Mouse (Mus musculus): ENCODE measurements at regions not wholly inside any gene's neighbourhood (a gene's known extent, or its start where the extent isn't known, plus 50 kb on each side); places are given as distances from the start of the nearest gene placed in this dataset.

GRCm38 (mm10) chr5:44416844-44417589 lies 190.6 kb upstream of the Tapt1 start:
- in situ Hi-C loops (cut with MboI; ENCODE audit: unreplicated experiment in 2 of 2), result no loop called here

DNA sequence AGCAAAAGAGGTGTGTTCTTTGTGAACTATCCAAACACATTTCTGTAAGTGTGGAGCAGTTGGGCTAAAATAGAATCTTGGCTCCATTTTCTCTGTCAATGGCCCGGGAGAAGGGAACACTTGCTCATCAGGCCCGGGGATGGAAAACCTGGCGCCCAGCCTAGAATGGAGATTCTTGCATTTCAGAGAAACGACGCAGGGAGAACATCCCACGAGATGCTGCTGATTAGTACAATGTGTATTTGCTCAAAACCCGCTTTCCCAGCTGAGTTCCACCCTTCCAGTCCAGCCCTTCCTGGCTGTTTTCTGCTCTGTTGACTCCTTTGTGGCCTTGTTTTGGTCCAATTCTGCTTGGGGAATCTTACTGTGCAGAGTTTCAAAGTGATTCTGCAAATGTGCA lies 188.0 kb upstream of the Tapt1 start:
- in situ Hi-C loops (cut with MboI; ENCODE audit: unreplicated experiment in 2 of 2), result no loop called here

- in situ Hi-C loops (cut with MboI; ENCODE audit: unreplicated experiment in 2 of 2), result no loop called here
Measured at GRCm38 (mm10) chr5:44403300-44403699, 176.9 kb upstream of the Tapt1 start.

GRCm38 (mm10) chr5:44400573-44401332 lies 174.3 kb upstream of the Tapt1 start:
- in situ Hi-C loops (cut with MboI; ENCODE audit: unreplicated experiment in 2 of 2), result no loop called here

DNA sequence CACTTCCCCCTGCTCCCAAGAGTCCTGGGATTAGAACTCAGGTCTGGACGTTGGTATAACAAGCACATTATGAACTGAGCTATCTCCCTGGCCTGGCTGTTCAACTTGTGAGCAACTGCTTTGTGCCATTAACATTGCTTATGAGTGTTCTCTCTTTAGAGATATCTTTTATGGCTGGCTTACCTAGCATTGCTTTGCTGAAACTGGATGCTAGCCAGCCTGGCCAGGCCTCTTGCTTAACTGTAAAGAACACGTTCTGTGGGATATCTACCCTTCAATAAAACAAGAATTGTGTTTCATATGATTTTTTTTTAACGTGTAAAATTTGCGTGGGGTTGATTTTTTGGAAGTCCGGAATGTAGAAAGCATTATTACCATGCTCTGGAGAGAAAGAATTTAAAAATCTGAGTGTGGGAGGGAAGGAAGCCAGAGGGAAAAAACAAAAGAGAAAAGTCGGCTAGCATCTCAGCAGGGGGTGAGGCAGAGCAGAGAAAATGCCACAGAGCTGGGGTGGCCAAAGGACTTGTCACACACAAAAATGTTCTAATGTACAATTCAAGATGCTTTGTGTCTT lies 160.9 kb upstream of the Tapt1 start:
- in situ Hi-C loops (cut with MboI; ENCODE audit: unreplicated experiment in 2 of 2), result no loop called here

GRCm38 (mm10) chr5:44386176-44386575 lies 159.8 kb upstream of the Tapt1 start:
- in situ Hi-C loops (cut with MboI; ENCODE audit: unreplicated experiment in 2 of 2), result no loop called here

DNA sequence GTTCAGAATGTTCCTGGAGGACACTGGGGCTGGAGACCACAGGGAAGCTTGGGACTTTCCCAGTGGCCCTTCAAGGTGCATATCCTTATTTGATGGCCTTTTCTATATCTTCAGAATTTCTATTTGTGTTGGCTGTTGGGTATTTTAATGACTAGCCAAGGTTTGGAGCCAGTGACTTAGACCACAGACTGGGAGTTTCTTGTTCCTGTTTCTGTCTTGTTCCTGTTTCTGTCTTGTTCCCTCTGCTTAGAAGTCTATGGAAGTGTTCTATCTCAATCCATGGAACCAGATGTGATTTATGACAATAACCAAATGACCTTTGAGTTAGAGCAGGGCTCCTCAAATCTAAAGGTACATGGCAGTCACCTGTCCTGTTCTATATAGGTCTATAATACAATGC lies 156.6 kb upstream of the Tapt1 start:
- in situ Hi-C loops (cut with MboI; ENCODE audit: unreplicated experiment in 2 of 2), result no loop called here

DNA sequence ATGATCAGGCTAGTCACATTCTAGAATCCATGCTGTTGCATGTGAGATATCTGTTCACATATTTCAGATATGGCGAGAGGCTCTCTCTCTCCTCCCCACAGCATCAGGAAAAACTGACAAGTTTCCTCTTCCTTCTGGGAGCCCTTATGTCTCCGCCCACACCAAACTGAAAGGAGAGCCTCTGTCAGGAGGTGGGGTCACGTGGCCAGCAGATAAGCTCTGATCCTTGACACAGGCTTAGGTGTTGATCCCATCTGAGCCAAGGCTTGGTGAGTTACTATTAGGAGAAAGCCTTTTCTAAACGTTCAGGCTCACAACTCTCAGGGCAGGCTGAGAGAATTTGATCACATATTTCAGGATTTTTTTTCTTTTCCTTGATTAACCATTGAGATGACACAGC lies 143.6 kb upstream of the Tapt1 start:
- in situ Hi-C loops (cut with MboI; ENCODE audit: unreplicated experiment in 2 of 2), result no loop called here

GRCm38 (mm10) chr5:44352324-44352723 lies 125.9 kb upstream of the Tapt1 start:
- in situ Hi-C loops (cut with MboI; ENCODE audit: unreplicated experiment in 2 of 2), result no loop called here

DNA sequence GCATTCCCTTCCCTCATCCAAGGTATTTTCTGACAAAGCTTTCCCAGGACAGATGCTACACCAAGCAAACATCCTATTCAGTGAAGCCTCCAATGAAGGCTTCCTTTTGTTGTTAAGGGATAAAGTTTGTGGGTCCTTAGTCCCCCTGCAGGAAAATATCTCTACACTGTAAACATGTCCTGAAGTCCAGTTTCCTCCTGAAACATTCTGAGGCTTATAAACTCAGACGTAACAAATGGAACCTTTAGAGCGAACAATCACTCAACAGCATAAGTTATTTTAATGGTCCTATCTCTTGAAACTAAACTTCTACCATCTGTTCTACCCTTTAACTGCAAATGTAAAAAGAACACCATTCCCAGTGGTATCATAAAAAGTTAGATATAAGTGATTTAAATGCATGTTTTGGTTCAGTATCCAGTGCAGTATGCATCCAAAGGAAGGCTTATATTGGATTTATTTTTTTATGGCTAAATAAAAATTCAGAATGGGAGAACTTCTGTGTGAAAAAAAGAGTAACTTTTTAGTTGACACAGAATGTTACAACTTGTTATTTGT lies 115.1 kb upstream of the Tapt1 start:
- in situ Hi-C loops (cut with MboI; ENCODE audit: unreplicated experiment in 2 of 2), result no loop called here

DNA sequence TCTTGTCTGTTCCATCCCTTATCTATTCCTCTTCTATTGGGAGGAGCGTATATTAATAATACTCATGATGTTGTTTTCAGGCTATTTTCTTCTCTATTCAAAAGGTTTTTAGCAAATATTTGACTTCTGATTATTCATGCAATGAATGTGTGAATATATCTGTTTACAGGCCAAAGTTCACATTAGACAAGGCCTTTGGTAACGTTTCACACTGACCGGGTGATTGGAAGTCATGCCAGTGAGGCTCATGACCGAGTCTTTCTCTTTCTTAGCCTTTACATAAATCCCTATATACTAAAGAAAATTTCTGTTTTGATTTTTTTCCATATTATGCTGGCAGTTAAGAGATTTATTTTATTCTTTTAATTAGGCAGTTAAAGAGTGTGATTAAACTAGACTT lies 112.2 kb upstream of the Tapt1 start:
- in situ Hi-C loops (cut with MboI; ENCODE audit: unreplicated experiment in 2 of 2), result no loop called here

DNA sequence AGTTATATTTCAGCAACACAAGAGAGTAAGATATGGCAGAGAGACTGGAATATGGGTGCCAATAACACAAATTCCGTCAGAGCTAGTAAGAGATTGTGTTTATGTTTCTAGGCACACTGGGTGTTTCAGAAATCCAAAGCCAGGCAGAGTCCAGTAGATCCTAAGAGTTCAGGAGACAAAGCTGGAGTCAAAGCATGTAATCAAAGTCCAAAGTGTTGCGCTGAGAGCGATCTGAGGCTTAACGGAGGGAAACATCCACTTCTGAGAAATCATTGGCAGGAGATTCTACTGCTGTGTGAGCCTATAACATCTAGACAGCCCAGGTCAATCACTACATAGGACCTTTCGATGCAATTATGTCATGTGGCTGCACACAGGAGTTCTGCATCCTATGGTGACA lies 109.3 kb upstream of the Tapt1 start:
- in situ Hi-C loops (cut with MboI; ENCODE audit: unreplicated experiment in 2 of 2), result no loop called here

GRCm38 (mm10) chr5:44319626-44320025 lies 93.2 kb upstream of the Tapt1 start:
- in situ Hi-C loops (cut with MboI; ENCODE audit: unreplicated experiment in 2 of 2), result no loop called here

- in situ Hi-C loops (cut with MboI; ENCODE audit: unreplicated experiment in 2 of 2), result loop anchor here (10.0 kb wide), 1 partner anchor 1118 kb away; no protein-coding TSS in a partner anchor
Measured at GRCm38 (mm10) chr5:44306769-44307557, 80.5 kb upstream of the Tapt1 start.

DNA sequence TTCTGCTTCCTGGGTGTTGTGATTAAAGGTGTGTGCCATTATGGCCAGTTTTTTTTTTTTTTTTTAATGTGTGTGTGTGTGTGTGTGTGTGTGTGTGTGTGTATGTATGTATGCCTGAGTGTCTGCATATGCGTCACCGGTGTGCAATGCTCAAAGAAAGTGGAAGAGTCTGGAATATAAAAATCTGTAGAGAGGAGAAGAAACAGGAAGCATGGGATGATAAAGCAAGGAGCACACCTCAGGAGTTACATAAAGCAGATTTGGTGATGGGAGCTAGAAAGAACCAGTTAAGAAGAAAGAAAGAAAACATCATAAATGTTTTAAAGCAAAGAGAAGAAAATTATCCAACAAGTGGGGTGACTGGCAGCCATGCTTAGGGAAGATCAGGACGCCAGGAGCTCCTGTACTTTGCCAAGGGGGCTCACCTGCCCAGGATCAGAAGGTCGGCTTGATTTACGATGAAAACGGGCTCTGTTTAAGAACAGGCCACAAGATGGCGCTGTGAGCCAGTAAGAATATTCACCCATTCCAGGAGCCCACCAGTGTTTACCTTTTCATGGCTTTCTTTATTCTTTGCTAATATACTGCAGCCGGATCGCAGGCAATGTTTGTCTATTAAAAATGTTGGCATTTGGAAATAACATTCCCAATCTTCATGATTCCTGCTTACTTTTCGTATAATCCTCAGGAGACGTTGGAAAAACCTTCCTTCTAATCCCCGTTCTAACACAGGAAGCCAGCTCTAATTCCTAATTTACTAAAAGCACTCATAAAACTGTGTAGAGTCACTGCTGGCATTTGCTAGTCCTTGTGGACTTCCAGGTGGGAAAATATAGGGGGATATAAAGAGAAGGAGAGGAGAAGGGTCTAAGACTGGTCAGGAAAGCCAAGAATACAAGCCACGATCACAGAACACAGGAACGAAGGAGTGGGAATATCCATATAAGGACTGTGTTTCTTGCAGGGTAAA lies 77.7 kb upstream of the Tapt1 start:
- in situ Hi-C loops (cut with MboI; ENCODE audit: unreplicated experiment in 2 of 2), result loop anchor here (10.0 kb wide), 1 partner anchor 1121 kb away; no protein-coding TSS in a partner anchor

- in situ Hi-C loops (cut with MboI; ENCODE audit: unreplicated experiment in 2 of 2), result loop anchor here in 1 of 2 experiments (10.0 kb wide), 1 partner anchor 1120 kb away; no protein-coding TSS in a partner anchor
Measured at GRCm38 (mm10) chr5:44284384-44284783, 58.0 kb upstream of the Tapt1 start.

Measured in v-Abl transformed pro-B cells (cell line).